Mouse (Mus musculus) layer of hippocampus, adult 8-10 months (tissue): ENCODE measurements around the gene 1810010H24Rik. TPM values are rescaled to one million over a fixed set of nuclear protein-coding genes. Genes with fewer than 3 reads are reported as not detected.
"Not testable (repeated sequence)": the region's sequence is repeated elsewhere in the genome, so short reads cannot be mapped to it uniquely, and the experiment has no call there.

Experiments
- DNase-seq, 2 experiments: peaks; one replicate each; pipeline ENCODE4 v3.0.0; 2022; ENCODE audit warnings: low spot score in 2 of 2
- total RNA-seq, 4 experiments: library from RNA; stranded (reverse); gene quantifications; 2 replicates each; pipeline ENCODE4 v1.2.4; 2022

Gene 1810010H24Rik
- total RNA-seq, 4 experiments from 2014 or later, result 2.0 to 4.8 (median 4.7) TPM

- peak; percentile 96 to 100 for DNase-seq
These were observed 13.0 kb upstream of the 1810010H24Rik start for GRCm38 (mm10) chr11:107012324-107013017.

DNA sequence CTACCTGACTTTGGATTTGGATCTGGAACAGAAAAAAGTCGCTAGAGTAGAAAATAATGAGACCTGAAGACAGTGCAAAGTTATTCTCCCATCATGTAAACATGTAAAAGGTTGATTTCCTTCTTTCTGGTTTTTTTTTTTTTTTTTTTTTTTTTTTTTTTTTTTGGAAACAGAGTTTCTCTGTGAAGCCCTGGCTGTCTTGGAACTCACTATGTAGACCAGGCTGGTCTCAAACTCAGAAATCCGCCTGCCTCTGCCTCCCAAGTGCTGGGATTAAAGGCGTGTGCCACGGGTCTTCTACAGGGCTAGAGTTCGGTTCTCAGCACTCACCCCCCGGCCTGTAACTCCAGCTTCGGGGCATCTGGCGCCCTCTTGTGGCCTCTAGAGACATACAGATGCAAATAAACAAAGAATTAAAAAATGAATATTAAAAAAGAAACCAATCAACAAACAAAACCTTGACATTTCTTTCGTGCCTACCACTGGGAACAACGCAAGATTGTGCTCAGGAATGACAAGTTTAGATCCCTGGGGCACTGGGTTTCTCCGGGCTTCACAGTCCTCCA is 11.4 kb upstream of the 1810010H24Rik start:
- no peak for DNase-seq

DNA sequence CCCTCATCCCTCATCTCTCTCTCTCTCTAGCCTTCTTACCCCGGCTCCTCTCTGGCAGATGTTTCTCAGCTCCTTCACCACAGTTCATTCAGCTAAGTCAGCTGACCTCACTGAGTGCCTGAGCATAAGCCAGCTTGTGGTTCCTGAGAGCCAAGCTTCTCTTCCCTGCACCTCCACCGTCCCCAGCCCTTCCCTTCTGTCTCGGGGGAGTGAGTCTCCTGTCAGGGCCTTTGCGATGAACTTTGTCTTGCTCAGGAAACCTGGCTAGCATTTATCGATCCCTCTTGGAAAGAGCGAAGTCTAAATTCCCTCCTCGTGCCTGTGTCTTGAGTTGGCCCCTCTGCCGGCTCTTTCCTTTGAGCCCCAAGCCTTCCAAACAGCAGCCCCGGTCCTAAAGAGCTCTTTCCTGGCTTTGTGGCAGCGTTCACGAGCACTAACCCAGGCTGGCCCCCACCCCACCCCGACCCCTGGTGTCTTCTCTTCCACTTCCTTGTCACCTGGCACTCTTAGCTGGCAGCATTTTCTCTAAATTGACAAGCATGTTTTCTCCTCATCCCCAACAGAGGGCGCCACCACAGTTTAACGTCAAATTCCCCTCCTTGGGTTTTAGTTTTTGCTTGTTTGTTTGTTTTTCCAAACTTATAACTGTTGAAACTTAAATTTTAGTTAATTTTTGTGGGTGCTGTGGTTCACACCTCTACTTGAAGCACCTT is 10.7 kb upstream of the 1810010H24Rik start:
- no peak for DNase-seq

GRCm38 (mm10) chr11:107015535-107016187 is 9.8 kb upstream of the 1810010H24Rik start:
- DNase-seq, result not testable (repeated sequence)

DNA sequence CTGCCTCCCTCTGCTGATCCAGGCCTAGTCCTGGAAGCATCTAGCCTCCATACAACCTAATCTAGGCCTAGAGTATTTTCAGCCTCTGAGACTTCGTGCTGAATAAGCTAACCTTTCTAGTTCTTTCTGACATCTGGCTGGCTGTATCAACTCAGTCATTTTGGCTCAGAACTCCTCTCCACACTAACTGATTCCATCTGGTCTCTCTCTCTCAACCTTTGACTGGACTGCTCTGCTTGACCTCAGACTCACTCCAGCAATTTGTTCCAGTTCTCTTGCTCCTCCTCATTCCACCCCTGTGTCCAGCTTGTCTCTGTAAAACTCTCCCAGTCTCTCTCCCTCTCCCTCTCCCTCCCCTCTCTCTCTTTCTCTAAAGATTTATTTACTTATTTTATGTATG is 8.6 kb upstream of the 1810010H24Rik start:
- no peak for DNase-seq

DNA sequence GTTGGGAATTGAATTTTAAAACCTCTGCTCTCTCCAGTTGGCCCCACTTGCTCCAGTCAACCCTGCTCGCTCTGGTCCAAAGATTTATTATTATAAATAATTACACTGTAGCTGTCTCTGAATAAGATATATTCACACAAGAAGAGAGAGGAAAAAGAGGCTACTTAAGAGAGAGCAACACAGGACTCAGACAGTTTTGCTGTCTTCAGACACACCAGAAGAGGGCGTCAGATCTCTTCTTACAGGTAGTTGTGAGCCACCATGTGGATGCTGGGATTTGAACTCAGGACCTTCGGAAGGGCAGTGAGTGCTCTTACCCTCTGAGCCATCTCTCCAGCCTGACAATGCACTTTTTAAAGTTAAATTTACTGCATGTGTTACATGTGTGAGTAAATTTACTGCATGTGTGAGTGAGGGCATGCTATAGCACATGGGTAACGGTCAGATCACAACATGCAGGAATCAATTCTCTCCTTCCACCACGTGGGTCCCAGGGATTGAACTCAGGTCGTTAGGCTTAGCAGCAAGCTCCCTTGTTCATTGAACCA is 8.1 kb upstream of the 1810010H24Rik start:
- no peak for DNase-seq

GRCm38 (mm10) chr11:107018606-107019005 is 6.9 kb upstream of the 1810010H24Rik start:
- no peak for DNase-seq

DNA sequence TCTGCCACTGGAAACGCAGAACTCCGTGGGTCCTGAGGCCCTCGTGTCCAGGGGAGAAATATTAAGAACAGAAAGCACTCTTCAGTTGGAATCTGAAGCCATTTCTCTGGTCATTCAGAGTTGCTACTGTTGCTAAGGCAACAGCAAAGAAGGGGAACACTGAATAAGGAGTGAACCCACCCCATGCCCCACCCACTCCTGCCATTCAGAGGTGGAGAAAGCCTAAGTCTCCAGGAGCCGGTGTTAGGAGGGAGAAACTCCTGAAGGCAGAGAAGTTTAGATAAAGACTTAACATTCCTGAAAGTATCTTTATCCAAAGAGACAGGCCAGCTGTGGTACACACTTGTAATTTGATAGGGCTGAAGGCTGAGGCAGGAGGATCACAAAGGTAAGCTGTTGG is 6.2 kb upstream of the 1810010H24Rik start:
- DNase-seq, result no peak

DNA sequence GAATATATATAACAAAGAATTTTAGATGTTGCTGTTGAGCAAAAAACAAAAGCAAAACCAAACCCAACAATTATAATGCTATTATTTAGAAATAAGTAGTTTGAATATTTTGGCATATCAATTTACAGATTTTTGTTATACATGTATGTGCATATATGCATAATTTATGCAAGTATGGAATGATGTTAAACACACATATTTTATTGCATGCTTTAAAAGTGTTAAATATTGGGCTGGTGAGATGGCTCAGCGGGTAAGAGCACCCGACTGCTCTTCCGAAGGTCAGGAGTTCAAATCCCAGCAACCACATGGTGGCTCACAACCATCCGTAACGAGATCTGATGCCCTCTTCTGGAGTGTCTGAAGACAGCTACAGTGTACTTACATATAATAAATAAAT is 5.8 kb upstream of the 1810010H24Rik start:
- DNase-seq, result not testable (repeated sequence)

- DNase-seq, result no peak
These were observed 3.3 kb upstream of the 1810010H24Rik start for GRCm38 (mm10) chr11:107022050-107022683.

DNA sequence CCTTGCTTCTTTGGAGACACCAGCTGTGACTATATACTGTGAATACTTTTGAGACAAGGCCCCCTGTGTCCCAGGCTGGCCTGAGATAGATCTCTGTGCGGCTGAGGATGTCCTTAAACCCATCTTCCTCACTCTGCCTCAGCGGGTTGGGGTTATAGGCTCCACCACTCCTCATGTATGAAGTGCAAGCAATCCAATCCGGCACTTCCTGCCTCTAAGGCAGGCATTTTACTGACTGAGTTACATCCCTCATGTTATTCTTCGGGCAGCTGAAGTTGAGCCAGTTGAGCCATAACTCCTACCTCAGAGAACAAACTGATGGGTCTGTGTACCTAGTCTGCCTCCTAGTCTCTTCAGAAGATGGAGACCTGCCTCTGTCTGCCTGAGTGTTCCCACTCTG is 1.1 kb upstream of the 1810010H24Rik start:
- no peak for DNase-seq

GRCm38 (mm10) chr11:107026554-107027430 is 1.3 kb downstream of the 1810010H24Rik start:
- no peak for DNase-seq

- DNase-seq, result peak; percentile 69 to 82
These were observed 2.2 kb downstream of the 1810010H24Rik start for GRCm38 (mm10) chr11:107027431-107028274.

- no peak for DNase-seq
These were observed 2.8 kb downstream of the 1810010H24Rik start for GRCm38 (mm10) chr11:107028275-107028618.

DNA sequence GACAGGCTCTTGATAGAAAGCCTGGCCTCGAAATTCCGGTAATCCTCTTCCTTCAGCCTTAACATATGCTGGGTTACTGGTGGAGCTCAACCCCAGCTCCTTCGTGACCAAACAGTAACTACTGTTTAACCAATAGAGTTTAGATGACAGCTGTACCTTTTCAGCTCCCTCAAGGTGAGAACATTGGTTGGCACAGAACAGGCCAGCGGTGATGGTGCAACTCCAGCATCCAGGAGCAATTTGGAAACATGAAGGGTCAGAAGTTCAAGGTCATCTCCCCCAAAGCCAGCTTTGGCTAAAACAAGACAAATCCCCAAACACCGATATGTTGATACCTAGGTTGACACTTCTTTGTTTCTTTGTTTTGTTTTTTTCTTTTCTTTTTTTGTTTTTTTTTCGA is 3.3 kb downstream of the 1810010H24Rik start:
- DNase-seq, result no peak

GRCm38 (mm10) chr11:107029536-107029935 is 4.1 kb downstream of the 1810010H24Rik start:
- DNase-seq, result no peak

DNA sequence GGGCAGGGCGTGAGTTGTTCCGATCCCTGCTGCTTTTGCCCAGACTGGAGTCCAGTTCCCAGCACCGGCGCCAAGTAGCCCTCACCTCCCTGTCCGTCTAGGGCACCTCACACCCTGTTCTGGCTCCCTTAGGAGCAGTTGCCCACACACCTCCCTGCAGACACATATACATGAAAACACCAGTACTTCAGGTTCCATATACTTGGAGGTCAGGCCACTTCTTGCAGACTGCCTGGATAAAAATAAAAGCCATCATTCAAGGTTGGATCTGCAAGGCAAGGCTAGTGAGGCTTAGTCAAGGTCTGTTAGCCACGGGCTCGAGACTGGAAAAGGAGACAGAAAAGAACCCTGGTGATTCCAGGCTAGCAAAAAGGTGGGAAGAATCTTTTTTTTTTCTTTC is 6.2 kb downstream of the 1810010H24Rik start:
- DNase-seq, result no peak

DNA sequence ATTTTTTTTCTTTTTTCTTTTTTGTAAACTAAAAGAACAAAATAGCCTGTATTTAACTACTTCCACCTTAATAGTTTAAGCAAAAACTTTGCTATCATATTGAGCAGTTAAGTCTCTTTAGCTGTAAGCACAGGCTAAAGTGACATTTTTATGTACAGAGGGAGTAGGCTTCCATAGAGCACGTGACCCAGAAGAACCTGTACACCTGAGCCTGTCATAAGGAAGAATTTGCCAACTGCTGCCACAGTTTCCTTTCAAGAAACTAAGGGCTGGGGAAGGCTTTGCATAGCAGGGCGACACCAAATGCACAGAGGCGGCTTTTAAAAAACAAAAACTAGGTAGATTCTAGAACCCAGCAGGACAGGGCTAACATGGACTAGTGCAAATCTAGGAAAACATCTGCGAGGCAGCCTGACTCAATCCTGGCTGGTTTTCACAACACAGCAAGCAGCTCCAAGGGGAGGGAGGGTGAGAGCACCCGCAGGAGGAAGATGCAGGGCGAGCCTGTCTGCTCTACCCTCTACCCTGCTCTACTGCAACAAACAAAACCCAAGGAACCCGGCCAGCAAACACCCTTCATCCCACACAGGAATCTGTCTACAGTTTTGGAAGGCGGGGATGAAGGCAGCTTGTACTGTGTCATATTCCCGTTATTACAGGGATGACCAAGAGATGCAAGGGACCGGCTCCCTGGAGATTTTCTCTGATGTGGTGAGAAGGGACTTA is 8.8 kb downstream of the 1810010H24Rik start:
- DNase-seq, result no peak

GRCm38 (mm10) chr11:107039417-107039816 is 13.9 kb downstream of the 1810010H24Rik start:
- no peak for DNase-seq
